Mouse (Mus musculus) kidney, adult 2 months (tissue): ENCODE measurements around the gene 5730596B20Rik. TPM values are rescaled to one million over a fixed set of nuclear protein-coding genes. Genes with fewer than 3 reads are reported as not detected.

Experiments
- DNase-seq: peaks from one replicate; pipeline ENCODE4 v3.0.0; 2021
- H3K27ac ChIP-seq: fragments of 200-500 bp; 2 replicates; pipeline ENCODE4 v1.5.1; 2012; ENCODE audit warnings: low read depth, low read length, control low read depth, inconsistent platforms; ENCODE audit not compliant: insufficient read depth
- H3K27me3 ChIP-seq: fragments of 200-500 bp; replicated peaks from 2 replicates; pipeline ENCODE4 v1.6.1; 2012; ENCODE audit warnings: mild to moderate bottlenecking, moderate library complexity, low read length, inconsistent platforms; ENCODE audit not compliant: control insufficient read depth, insufficient read depth
- H3K36me3 ChIP-seq: fragments of 200-500 bp; 2 replicates; pipeline ENCODE4 v1.6.1; 2012; ENCODE audit warnings: mild to moderate bottlenecking, moderate library complexity, low read length, inconsistent platforms; ENCODE audit not compliant: control insufficient read depth, insufficient read depth
- H3K4me1 ChIP-seq: fragments of 200-500 bp; 2 replicates; pipeline ENCODE4 v1.6.1; 2011; ENCODE audit warnings: low read length; ENCODE audit not compliant: control insufficient read depth, insufficient read depth
- H3K4me3 ChIP-seq: fragments of 200-500 bp; 2 replicates; pipeline ENCODE4 v1.5.1; 2011; ENCODE audit warnings: mild to moderate bottlenecking, low read depth, low read length, control low read depth; ENCODE audit not compliant: insufficient read depth
- CTCF ChIP-seq: fragments of 200-500 bp; conservative IDR thresholded peaks from 2 replicates; pipeline ENCODE4 v1.5.1; 2011; ENCODE audit warnings: low read depth, mild to moderate bottlenecking, control low read depth, low read length, moderate library complexity, mixed read lengths; ENCODE audit not compliant: insufficient read depth, insufficient read length
- POLR2A ChIP-seq: fragments of 200-500 bp; IDR thresholded peaks from one replicate; pipeline ENCODE4 v1.6.1; 2011; ENCODE audit warnings: low read depth, low read length, control low read depth
- WGBS: fragments of 180-500 bp; shearing (Covaris S2); methylation state at CpG from one replicate; pipeline ENCODE4 v1.1.7; 2018; 5-methylcytosine and 5-hydroxymethylcytosine counted together
- polyA plus RNA-seq: library from polyadenylated mRNA; depleted of rRNA; stranded (reverse); fragments of >200 nt; gene quantifications from 2 replicates; pipeline ENCODE4 v1.2.3, GENCODE M21; 2012

The 5730596B20Rik gene
- polyA plus RNA-seq, 1 experiment, result 0.19 TPM

DNA sequence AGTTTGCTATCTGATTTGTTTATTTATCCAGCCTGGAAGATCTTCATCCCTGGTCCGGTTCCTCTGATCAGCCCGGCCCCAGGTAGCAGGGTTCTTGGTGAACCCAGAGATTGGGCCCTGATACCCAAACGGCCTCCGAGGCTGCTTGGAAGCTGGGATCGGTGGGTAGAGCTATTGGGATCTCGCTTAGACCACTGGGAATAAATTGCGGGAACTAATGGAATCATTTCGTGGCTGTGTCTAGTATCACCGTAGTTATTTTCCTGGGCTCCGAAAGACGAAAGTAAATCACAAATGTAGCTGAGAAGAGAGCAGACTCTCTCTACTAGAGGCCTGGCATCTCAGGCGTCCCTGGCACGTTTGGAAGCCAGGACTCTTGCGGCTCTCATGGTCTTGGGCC is 27.9 kb downstream of the 5730596B20Rik start:
- H3K36me3 ChIP-seq, result peaks cover 5% of the 10 kb centered on the region; the same call in 1 of the 2 replicates
- 63% methylated on average over 14 of the region's 14 CpGs for WGBS
- peaks cover 13% of the 10 kb centered on the region for H3K4me1 ChIP-seq
- no peak overlapping the region for H3K4me3 ChIP-seq
- H3K27me3 ChIP-seq, result no peaks in the 10 kb centered on the region
- no peak for TF ChIP-seq POLR2A
- TF ChIP-seq CTCF, result no peak
- peak; percentile 27 for DNase-seq
- peak overlapping the region; percentile 22 for H3K27ac ChIP-seq

DNA sequence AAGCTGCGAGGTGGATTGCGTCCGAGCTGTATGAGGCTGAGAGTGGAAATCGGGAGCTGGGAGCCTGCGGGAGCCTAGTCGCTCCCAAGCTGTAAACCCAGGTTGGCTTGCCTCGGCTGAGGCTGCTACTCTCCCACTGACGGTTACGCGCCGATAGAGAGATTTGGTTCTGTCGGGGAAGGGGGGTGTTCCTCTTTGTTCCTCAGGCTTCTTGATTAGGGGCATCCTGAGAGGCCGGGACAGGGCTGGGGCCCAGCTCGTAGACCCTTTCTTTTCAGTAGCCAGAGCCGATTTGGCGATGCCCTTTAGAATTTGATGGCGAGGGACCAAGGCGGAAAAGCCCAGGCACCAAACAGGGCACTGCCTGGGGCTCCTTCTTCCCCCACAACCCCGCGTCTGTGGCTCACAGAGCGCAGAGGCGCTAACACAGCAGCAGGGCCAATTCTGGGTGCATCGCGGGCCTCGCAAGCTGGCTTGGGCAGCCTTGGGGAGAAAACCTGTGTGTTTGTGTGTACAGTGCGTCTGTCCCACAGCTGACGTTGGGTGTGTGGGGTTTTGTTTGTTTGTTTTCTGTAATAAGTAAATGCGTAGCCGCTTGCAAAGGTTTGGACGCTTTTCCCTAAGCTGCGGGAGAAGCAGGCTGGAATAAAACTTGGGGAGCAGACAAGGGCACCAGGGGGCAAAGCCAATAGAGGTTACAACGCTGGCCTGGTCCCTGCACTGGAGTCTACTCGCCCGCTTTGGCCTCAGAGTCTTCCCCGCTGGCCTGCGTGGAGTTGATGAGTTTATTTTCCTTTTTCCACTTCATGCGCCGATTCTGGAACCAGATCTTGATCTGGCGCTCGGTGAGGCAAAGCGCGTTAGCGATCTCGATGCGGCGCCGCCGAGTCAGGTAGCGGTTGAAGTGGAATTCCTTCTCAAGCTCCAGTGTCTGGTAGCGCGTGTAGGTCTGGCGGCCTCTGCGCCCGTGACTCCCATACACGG is 28.6 kb downstream of the 5730596B20Rik start:
- peak overlapping the region; percentile 22; the same call in 1 of the 2 replicates for H3K27ac ChIP-seq
- 66% methylated on average over 55 of the region's 55 CpGs for WGBS
- H3K4me1 ChIP-seq, result peaks cover 13% of the 10 kb centered on the region
- no peak overlapping the region for H3K4me3 ChIP-seq
- no peaks in the 10 kb centered on the region for H3K27me3 ChIP-seq
- TF ChIP-seq POLR2A (no peak), CTCF (no peak)
- H3K36me3 ChIP-seq, result peaks cover 5% of the 10 kb centered on the region; the same call in 1 of the 2 replicates
- DNase-seq, result peak; percentile 23

DNA sequence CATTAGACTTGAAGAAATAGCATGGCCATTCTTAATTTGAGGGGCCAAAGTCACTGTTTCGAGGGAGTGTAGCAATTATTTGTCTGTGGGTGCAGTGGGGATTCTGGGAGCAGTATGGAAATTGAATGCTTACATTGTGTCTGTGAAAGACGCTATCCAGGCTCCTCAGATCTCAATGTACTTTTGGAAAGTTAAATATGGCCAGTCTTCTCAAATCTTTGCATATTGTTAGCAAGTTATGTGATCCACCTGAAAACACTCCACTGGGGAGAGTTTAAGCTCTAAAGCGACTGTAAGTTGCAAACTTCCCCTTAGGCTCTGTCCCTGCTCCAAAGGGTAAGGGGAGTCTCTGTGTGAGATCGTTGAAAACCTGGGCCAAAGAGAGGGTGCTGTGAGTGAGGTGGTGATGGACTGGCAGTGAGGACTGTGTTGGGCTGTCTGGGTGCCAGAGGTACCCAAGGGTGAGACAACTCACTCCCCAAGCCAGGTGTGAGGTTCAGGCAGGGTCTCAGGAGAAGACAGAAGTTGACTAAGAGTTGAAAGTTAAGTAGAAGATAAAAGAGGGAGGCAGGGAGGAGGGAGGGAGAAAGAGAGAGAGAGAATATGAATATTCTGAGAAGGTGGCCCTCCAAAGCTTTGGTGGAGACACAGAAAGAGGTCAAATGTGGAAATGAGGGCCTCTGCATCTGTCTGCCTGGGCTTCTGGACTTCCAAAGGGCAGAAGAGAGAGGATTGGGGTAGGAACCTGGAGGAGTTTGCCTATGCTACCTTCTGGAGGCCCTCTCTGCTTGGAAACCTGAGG is 29.8 kb downstream of the 5730596B20Rik start:
- 62% methylated on average over 4 of the region's 4 CpGs for WGBS
- peaks cover 3% of the 10 kb centered on the region; the same call in 1 of the 2 replicates for H3K36me3 ChIP-seq
- DNase-seq, result peak; percentile 3
- H3K27ac ChIP-seq, result peak overlapping the region; percentile 1; the same call in 1 of the 2 replicates
- TF ChIP-seq POLR2A (no peak), CTCF (no peak)
- H3K4me1 ChIP-seq, result peaks cover 13% of the 10 kb centered on the region
- H3K4me3 ChIP-seq, result no peak overlapping the region
- no peaks in the 10 kb centered on the region for H3K27me3 ChIP-seq

DNA sequence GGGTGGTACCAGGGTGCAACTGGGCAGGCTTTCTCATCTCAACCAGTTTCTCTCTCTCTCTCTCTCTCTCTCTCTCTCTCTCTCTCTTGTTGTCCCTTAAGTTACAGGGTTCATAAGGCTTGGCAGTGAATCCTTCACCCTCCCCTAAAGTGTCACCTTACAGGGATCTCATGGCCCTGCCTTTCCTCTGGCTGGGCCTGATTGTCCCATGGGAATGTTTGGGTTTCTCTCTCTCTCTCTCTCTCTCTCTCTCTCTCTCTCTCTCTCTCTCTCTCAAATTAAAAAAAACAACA is 30.3 kb downstream of the 5730596B20Rik start:
- Histone ChIP-seq H3K4me3 (no peak overlapping the region), H3K4me1 (peaks cover 13% of the 10 kb centered on the region), H3K27ac (peak overlapping the region; percentile 1; the same call in 1 of the 2 replicates), H3K36me3 (peaks cover 3% of the 10 kb centered on the region; the same call in 1 of the 2 replicates), H3K27me3 (no peaks in the 10 kb centered on the region)
- peak; percentile 5 for DNase-seq
- TF ChIP-seq CTCF (no peak), POLR2A (no peak)

DNA sequence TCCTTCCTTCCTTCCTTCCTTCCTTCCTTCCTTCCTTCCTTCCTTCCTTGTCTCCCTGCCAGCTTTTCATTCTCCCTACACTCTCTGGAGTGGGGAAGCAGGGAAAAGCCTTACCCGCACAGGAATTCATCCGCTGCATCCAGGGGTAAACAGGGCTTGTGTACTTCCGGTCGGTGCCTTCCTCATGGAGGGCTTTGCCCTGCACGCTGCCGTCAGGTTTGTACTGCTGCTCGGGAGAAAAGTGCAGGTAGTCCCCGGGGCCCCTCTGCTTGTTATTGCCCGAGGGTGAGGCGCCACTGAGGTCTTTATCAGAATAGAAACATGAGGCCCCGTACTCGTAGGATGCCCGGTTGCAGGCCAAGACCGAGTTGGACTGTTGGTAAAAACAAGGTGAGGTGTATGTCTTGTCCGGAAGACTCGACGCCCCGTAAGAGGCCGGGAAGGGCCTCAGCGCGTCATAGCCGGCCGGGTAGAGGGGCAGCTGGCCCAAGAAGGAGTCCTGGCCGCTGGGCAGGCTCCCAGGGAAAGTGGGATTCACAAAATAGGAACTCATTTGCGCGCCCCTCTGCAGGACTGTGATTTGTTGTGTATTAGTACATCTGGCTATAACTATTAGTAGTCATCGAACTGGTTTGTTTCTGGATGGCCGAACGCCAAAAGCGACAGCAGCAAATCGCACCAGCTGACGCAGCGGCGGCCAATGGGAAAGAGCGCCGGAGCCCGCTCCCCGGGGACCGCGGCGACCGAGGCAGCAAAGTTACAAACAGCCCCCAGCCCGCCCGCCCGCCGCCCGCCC is 31.0 kb downstream of the 5730596B20Rik start, which contains the start of gene Hoxa6:
TSS of gene Hoxa6 (minus strand) at position 651 of the 796 bp plus-strand sequence.
- peak within 1 kb of the TSS; percentile 39 for H3K27ac ChIP-seq
- WGBS, result 6% methylated on average over 47 of the region's 47 CpGs
- peaks cover 13% of the 10 kb centered on the region for H3K4me1 ChIP-seq

DNA sequence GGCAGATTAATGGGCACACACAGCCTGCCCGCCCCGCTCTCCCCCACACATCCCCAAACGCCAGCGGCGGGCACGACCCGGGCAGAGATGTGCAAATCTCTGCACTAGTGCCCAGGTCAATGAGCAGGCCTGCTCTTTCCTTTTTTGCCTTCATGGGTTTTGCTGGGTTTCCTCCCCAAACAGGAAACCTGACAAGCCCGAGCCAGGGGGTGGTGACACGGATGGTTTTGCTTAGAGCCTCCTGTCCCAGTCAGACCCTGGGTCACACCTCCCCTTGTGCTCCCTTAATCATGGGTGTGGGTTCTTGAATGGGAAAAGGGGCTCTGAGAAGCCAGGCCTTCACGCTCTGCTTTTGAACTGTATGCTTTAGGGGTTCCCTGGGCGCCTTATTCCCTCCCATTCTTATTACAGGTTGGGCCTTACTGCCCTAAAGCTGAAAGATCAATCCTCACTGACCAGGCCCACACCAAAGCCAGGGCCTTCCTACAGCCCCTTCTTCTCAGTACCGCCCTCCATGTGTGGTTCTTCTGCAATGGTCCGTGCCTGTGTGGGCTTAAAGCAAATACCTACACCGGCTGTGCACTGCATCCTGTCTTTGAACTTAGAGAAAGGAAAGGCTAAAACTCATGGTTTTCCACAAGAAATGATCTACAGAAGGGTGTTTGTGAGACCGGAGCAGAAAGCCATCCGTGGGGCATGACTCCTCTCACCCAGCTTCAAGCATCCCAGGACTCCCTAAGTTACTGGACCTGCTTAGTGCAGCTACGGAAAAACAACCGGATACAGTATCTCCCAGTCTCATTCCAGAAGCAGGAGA is 31.8 kb downstream of the 5730596B20Rik start:
- Histone ChIP-seq H3K27me3 (no peaks in the 10 kb centered on the region), H3K4me3 (peak overlapping the region; percentile 39), H3K36me3 (peaks cover 3% of the 10 kb centered on the region; the same call in 1 of the 2 replicates), H3K4me1 (peaks cover 13% of the 10 kb centered on the region), H3K27ac (peak overlapping the region; percentile 39)
- peak; percentile 39 for DNase-seq
- 10% methylated on average over 18 of the region's 18 CpGs for WGBS
- TF ChIP-seq POLR2A (no peak), CTCF (no peak)

More for the DNA sequence above, 31.0 kb downstream of the 5730596B20Rik start, which contains the start of gene Hoxa6:
- Histone ChIP-seq H3K27me3 (no peaks in the 10 kb centered on the region), H3K4me3 (peak within 1 kb of the TSS; percentile 39), H3K36me3 (peaks cover 3% of the 10 kb centered on the region; the same call in 1 of the 2 replicates)
- TF ChIP-seq POLR2A (no peak), CTCF (no peak)
- DNase-seq, result peak; percentile 88
